23 mouse cellular contexts compared by ENCODE assay signal in the genomic region with DNA sequence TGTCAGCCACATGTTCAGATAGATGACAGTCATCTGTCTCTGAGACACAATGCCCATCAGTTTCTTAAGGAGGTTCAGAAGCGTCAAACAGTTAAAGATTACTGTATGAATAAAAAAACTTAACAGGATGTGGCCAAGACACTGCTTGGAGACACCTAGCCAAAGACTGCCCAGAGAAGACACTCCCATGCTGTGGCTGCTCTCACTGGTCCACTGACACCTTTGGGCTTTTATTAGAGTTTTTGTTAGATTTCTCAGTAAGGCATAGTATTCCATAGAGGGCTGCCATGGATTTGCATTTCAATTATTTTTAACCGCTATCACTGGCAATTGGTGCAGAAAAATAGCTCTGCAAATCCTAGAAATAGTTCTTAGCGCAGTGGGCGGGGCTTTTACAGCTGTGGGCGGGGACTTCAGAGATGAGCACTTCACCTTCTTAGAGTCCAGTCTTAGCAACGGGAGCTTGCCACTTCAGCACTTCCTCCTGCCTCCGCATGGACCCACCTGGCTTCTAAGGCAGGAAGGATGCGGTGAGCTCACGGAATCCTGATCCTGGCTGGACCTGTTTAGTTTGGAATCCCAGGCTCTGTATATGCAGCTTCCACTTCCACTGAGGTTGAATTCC. TPM values are rescaled to one million over a fixed set of nuclear protein-coding genes. Genes with fewer than 3 reads are reported as not detected.
A peak's percentile ranks its signal among the peaks of the same experiment; 100 is the strongest.
DNase-seq lines count a peak whose midpoint lies in the region; ATAC-seq and TF ChIP-seq lines count a peak whose summit lies in the region.
"Had no signal": no experiment of that assay in that cellular context is flagged by ENCODE, and none has a peak within 500 bp of the region (broad histone marks: within the 10 kb centered on the region; RNA-seq: fewer than 3 reads in every experiment).

No protein-coding gene starts in this region.

- no peak overlapping the region for H3K4me2 ChIP-seq in neural tube, embryonic 15.5 days
- H3K4me2 ChIP-seq: embryonic facial prominence, embryonic 12.5 days; limb, embryonic 12.5 days; liver, embryonic 11.5 days had no signal

- H3K36me3 ChIP-seq in ES-E14 (ENCODE audit: control insufficient read depth, insufficient read depth, low read length, poor library complexity, severe bottlenecking) (peaks cover 2% of the 10 kb centered on the region; the same call in 1 of the 2 replicates), macrophage (ENCODE audit: inconsistent target) (no peaks in the 10 kb centered on the region)
- no peaks in the 10 kb centered on the region for H3K36me3 ChIP-seq in neural tube, embryonic 15.5 days
- H3K36me3 ChIP-seq: embryonic facial prominence, embryonic 12.5 days; hindbrain, embryonic 10.5 days; limb, embryonic 12.5 days had no signal

- H3K79me2 ChIP-seq in macrophage (ENCODE audit: inconsistent target), result peaks cover 10% of the 10 kb centered on the region

- no peak for DNase-seq in frontal cortex, postnatal 25 days (ENCODE audit: low spot score in 2 of 2)
- DNase-seq in 3T3-L1 (ENCODE audit: low read depth, low spot score) (peak; percentile 60), ES-E14 (ENCODE audit: low read depth, low spot score) (no peak)
- DNase-seq in left cerebral cortex, postnatal 4 days, result no peak
- no peak for DNase-seq in spleen, postnatal 36 days (ENCODE audit: low spot score in 2 of 2)
- DNase-seq: cerebellum, adult 18-20 months; cerebellum, postnatal 14 days; kidney, postnatal 36 days; layer of hippocampus, postnatal 36 days; liver, postnatal 0 days; lung, postnatal 10 days; right cerebral cortex, postnatal 4 days had no signal

- no peaks in the 10 kb centered on the region for H3K27me3 ChIP-seq in neural tube, embryonic 15.5 days (replicated peaks)
- H3K27me3 ChIP-seq: embryonic facial prominence, embryonic 12.5 days; limb, embryonic 12.5 days; megakaryocyte, embryonic 14.5 days had no signal

- H3K27ac ChIP-seq in ES-E14 (ENCODE audit: insufficient read depth, low read depth, low read length, poor library complexity, severe bottlenecking), result no peak overlapping the region
- peak overlapping the region; percentile 39 for H3K27ac ChIP-seq in macrophage
- no peak overlapping the region for H3K27ac ChIP-seq in neural tube, embryonic 15.5 days (replicated peaks)
- H3K27ac ChIP-seq: embryonic facial prominence, embryonic 12.5 days; heart, embryonic 10.5 days; hindbrain, embryonic 10.5 days; limb, embryonic 12.5 days had no signal

- H3K4me3 ChIP-seq in ES-E14 (ENCODE audit: insufficient read depth in 1 of 2, low read depth in 1 of 2, low read length in 2 of 2, poor library complexity in 1 of 2, severe bottlenecking in 1 of 2) (no peak overlapping the region), macrophage (ENCODE audit: inconsistent target) (no peak overlapping the region)
- H3K4me3 ChIP-seq in neural tube, embryonic 15.5 days (replicated peaks), result no peak overlapping the region
- H3K4me3 ChIP-seq: embryonic facial prominence, embryonic 12.5 days; heart, embryonic 10.5 days; hindbrain, embryonic 10.5 days; limb, embryonic 12.5 days; megakaryocyte, embryonic 14.5 days had no signal

- peaks cover 0 to 4% of the 10 kb centered on the region in 2 experiments; a peak in 1 of 4 replicates for H3K4me1 ChIP-seq in ES-E14 (ENCODE audit: control insufficient read depth in 2 of 2, insufficient read depth in 2 of 2, low read length in 2 of 2, poor library complexity in 1 of 2)
- no peaks in the 10 kb centered on the region; the same call in 1 of the 2 replicates for H3K4me1 ChIP-seq in neural tube, embryonic 15.5 days

- ATAC-seq in frontal cortex, adult (ENCODE audit: low TSS enrichment), result 0 out of 2 replicates have a peak, but pooled peaks have one; percentile 9
- ATAC-seq in neural tube, embryonic 15.5 days (ENCODE audit: low FRiP score), result no peak
- ATAC-seq: hindbrain, embryonic 16.5 days; intestine, embryonic 16.5 days; liver, postnatal 0 days had no signal

- 74% methylated on average over 7 of the region's 9 CpGs for WGBS in macrophage (ENCODE audit: missing documents)
- 52% methylated on average over 9 of the region's 9 CpGs for whole genome bisulfite sequencing in neural tube, embryonic 15.5 days

- intact Hi-C loops in left cerebral cortex, postnatal 4 days (cut with DNase I), result no loop called here

- no peak overlapping the region for H3K9ac ChIP-seq in ES-E14 (ENCODE audit: insufficient read depth, low read depth, low read length, poor library complexity, severe bottlenecking)
- H3K9ac ChIP-seq in neural tube, embryonic 15.5 days (replicated peaks), result no peak overlapping the region
- H3K9ac ChIP-seq: embryonic facial prominence, embryonic 12.5 days; limb, embryonic 12.5 days; liver, postnatal 0 days had no signal

- H3K9me3 ChIP-seq in ES-E14 (ENCODE audit: control insufficient read depth, insufficient read depth, low read depth, low read length), result no peaks in the 10 kb centered on the region
- H3K9me3 ChIP-seq in neural tube, embryonic 15.5 days (replicated peaks), result no peaks in the 10 kb centered on the region
- H3K9me3 ChIP-seq: embryonic facial prominence, embryonic 12.5 days; heart, embryonic 10.5 days; hindbrain, embryonic 10.5 days; limb, embryonic 12.5 days; megakaryocyte, embryonic 14.5 days had no signal

- in situ Hi-C loops in ES-E14 (cut with MboI; ENCODE audit: low sequenced_read_pairs in 2 of 2, unreplicated experiment in 2 of 2), result no loop called here

TF ChIP-seq in ES-E14, 5 proteins besides CTCF, POLR2A, EP300 and RAD21:
- TF ChIP-seq HCFC1 (IDR thresholded peaks at IDR 0.05; ENCODE audit: borderline replicate concordance, insufficient read depth, low read length) (no peak), MAFK (IDR thresholded peaks at IDR 0.05; ENCODE audit: insufficient read depth, low read depth, low read length) (0 out of 2 replicates have a peak, but pooled peaks have one; percentile 18)

RNA-seq across cellular contexts. Expression of a gene that starts 12.7 kb away (rescaled TPM):
- 10.4 and 11.4 TPM in 2 replicates for total RNA-seq in ES-E14 (2012; rRNA removed)
- total RNA-seq in macrophage (2018; cell fraction: chromatin; rRNA removed), result 100 to 1,000 TPM in 23 of 26 experiments, 10 to 100 TPM in 3; 59.0 to 292 (median 135) TPM
- 10 to 100 TPM; 16.1 to 57.6 (median 32.9) TPM for total RNA-seq in macrophage (2018; cell fraction: cytosol; rRNA removed)
- 100 to 1,000 TPM in 6 of 26 experiments, 10 to 100 TPM in 20; 40.7 to 174 (median 60.5) TPM for total RNA-seq in macrophage (2018; cell fraction: nucleus; rRNA removed)
- polyA plus RNA-seq in macrophage (2018), result 23.0 to 33.0 TPM (median 24.1 TPM) in 3 replicates
- total RNA-seq in left cerebral cortex, postnatal 4 days (2021), result 100 to 1,000 TPM; 232 to 237 TPM
- polyA plus RNA-seq in neural tube, embryonic 15.5 days (2015; fragmentation: Nextera tagmentation; extraction: Ambion mirVana), result 40.8 and 44.1 TPM in 2 replicates

Comparison
In these comparisons a context has a peak if more than half of its experiments do, and no peak if none do; other contexts are left out.
1. RNA of a gene that starts 12.7 kb away (total RNA-seq): 232 to 237 TPM in left cerebral cortex, postnatal 4 days; 10.4 to 11.4 TPM in ES-E14; every median in the first group is over 10 times any median in the second.